Mouse (Mus musculus) thymus, adult 2 months (tissue): ENCODE measurements at regions not wholly inside any gene's neighbourhood (a gene's known extent, or its start where the extent isn't known, plus 50 kb on each side); places are given as distances from the start of the nearest gene placed in this dataset.

Experiments
- CTCF ChIP-seq: fragments of 200-500 bp; IDR thresholded peaks from 2 replicates; pipeline ENCODE4 v1.5.1; 2012; ENCODE audit warnings: mild to moderate bottlenecking, control low read depth, low read length, moderate library complexity, borderline replicate concordance; ENCODE audit not compliant: control insufficient read depth, poor library complexity, insufficient read depth; ENCODE audit errors: extremely low read depth
- POLR2A ChIP-seq: fragments of 200-500 bp; IDR thresholded peaks from 2 replicates; pipeline ENCODE4 v1.6.1; 2012; ENCODE audit warnings: mild to moderate bottlenecking, low read length, control low read depth, moderate library complexity; ENCODE audit not compliant: control insufficient read depth, poor library complexity, insufficient read depth; ENCODE audit errors: extremely low read depth

DNA sequence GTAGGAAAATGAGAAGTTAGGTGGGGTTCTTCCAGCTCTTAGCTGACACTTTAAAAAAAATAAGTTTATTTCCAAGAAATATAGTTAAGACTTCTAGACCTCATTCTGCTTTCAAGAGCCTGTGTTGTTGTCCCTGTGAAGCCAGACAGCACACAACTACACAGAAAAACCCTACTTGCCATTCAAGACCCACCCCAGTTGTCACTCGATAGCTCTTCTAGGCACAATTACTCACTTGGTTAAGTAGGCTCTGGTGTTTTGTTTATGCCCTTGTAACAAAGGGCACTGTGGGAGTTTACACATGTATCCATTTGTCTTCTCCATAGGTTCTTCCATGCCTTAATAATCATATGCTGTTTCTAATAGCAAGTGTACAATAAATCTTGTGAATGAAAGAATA, 66.5 kb upstream of the Akirin2 start:
- TF ChIP-seq CTCF (no peak), POLR2A (no peak)
